Mouse (Mus musculus) 3134 (cell line): ENCODE data around the gene 4922502D21Rik.
A peak's percentile ranks its signal among the peaks of the same experiment; 100 is the strongest.
"Not testable (repeated sequence)": the region's sequence is repeated elsewhere in the genome, so short reads cannot be mapped to it uniquely, and the experiment has no call there.

Source experiments
- DNase-seq: peaks from one replicate; pipeline ENCODE4 v3.0.0-alpha.2; 2011; ENCODE audit warnings: low spot score; ENCODE audit not compliant: insufficient read length; ENCODE audit errors: extremely low read depth

The 4922502D21Rik gene

GRCm38 (mm10) chr6:129331610-129332009 lies at the start of gene 4922502D21Rik:
4922502D21Rik (minus strand) TSS chr6:129331796.
- DNase-seq = no peak

- DNase-seq = no peak
Observed at GRCm38 (mm10) chr6:129380454-129380853, 48.9 kb upstream of the 4922502D21Rik start.

GRCm38 (mm10) chr6:129374937-129375471 lies 43.4 kb upstream of the 4922502D21Rik start:
- no peak for DNase-seq

- DNase-seq = no peak
Observed at GRCm38 (mm10) chr6:129369374-129370132, 38.0 kb upstream of the 4922502D21Rik start.

- DNase-seq = peak; percentile 27
Observed at GRCm38 (mm10) chr6:129365959-129366359, 34.4 kb upstream of the 4922502D21Rik start.

GRCm38 (mm10) chr6:129363942-129364341 lies 32.3 kb upstream of the 4922502D21Rik start:
- DNase-seq = no peak

- no peak for DNase-seq
Observed at GRCm38 (mm10) chr6:129359515-129359914, 27.9 kb upstream of the 4922502D21Rik start.

- no peak for DNase-seq
Observed at GRCm38 (mm10) chr6:129356430-129356829, 24.8 kb upstream of the 4922502D21Rik start.

GRCm38 (mm10) chr6:129355774-129356173 lies 24.2 kb upstream of the 4922502D21Rik start:
- DNase-seq = no peak

- DNase-seq = no peak
Observed at GRCm38 (mm10) chr6:129351091-129351490, 19.5 kb upstream of the 4922502D21Rik start.

GRCm38 (mm10) chr6:129349524-129350352 lies 18.1 kb upstream of the 4922502D21Rik start:
- DNase-seq = no peak

- no peak for DNase-seq
Observed at GRCm38 (mm10) chr6:129344408-129344807, 12.8 kb upstream of the 4922502D21Rik start.

GRCm38 (mm10) chr6:129342391-129342790 lies 10.8 kb upstream of the 4922502D21Rik start, which contains the start of gene Clec12a:
Clec12a (plus strand) TSS chr6:129342691.
- DNase-seq = not testable (repeated sequence)

- DNase-seq = no peak
Observed at GRCm38 (mm10) chr6:129337751-129338150, 6.2 kb upstream of the 4922502D21Rik start.

GRCm38 (mm10) chr6:129333674-129334078 lies 2.1 kb upstream of the 4922502D21Rik start:
- peak; percentile 14 for DNase-seq

GRCm38 (mm10) chr6:129326568-129327150 lies 4.9 kb downstream of the 4922502D21Rik start:
- no peak for DNase-seq

- no peak for DNase-seq
Observed at GRCm38 (mm10) chr6:129326016-129326415, 5.6 kb downstream of the 4922502D21Rik start.

- DNase-seq = no peak
Observed at GRCm38 (mm10) chr6:129319331-129319730, 12.3 kb downstream of the 4922502D21Rik start.

- no peak for DNase-seq
Observed at GRCm38 (mm10) chr6:129318395-129318794, 13.2 kb downstream of the 4922502D21Rik start.

- DNase-seq = no peak
Observed at GRCm38 (mm10) chr6:129316463-129316862, 15.1 kb downstream of the 4922502D21Rik start.

GRCm38 (mm10) chr6:129315698-129316097 lies 15.9 kb downstream of the 4922502D21Rik start:
- no peak for DNase-seq
